Comparison of ENCODE assay signal across 27 mouse cellular contexts in the genomic region with DNA sequence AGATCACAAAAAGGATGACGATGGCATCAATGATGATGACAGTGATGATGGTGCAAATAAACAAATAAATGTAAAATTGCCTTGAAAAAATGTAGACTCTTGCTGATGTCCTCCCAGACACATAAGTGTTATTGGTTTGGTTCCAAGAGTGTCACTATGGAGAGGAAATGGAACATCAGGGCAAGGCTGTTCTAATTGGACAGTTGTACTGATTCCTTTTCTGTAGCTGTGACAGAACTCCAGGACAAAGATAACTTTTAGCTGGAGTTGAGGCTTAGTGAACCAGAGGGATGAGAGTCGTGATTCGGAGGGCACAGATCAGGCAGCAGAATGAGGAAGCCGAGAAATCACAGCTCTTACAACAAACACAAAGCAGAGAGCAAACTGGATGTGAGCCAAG.
DNase-seq lines count a peak whose midpoint lies in the region; ATAC-seq and TF ChIP-seq lines count a peak whose summit lies in the region.
"Had no signal": no experiment of that assay in that cellular context is flagged by ENCODE, and none has a peak within 500 bp of the region (broad histone marks: within the 10 kb centered on the region; RNA-seq: fewer than 3 reads in every experiment).

No protein-coding gene starts in this region.

- H3K4me3 ChIP-seq in heart, embryonic 12.5 days: no peak overlapping the region
- no peak overlapping the region for H3K4me3 ChIP-seq in heart, embryonic 11.5 days (ENCODE audit: low read depth, low read length)
- no peak overlapping the region for H3K4me3 ChIP-seq in lung, postnatal 0 days (ENCODE audit: low read depth, low read length)
- H3K4me3 ChIP-seq: embryonic facial prominence, embryonic 12.5 days; forebrain, embryonic 15.5 days; heart, adult 2 months; layer of hippocampus, adult 2 months; left cerebral cortex, adult 2 months; limb, embryonic 12.5 days; liver, embryonic 15.5 days; midbrain, embryonic 10.5 days; myocyte; neural tube, embryonic 12.5 days had no signal

- H3K4me1 ChIP-seq in heart, embryonic 12.5 days (replicated peaks): peaks cover 21% of the 10 kb centered on the region
- H3K4me1 ChIP-seq in heart, embryonic 11.5 days (ENCODE audit: control insufficient read depth, insufficient read depth, low read length): 0 out of 2 replicates have a peak, but pooled peaks cover 2% of the 10 kb centered on the region
- H3K4me1 ChIP-seq in lung, postnatal 0 days (ENCODE audit: insufficient read depth, low read depth, low read length): peaks cover 3% of the 10 kb centered on the region; the same call in 1 of the 2 replicates
- H3K4me1 ChIP-seq: midbrain, embryonic 10.5 days had no signal

- TF ChIP-seq EP300 in lung, postnatal 0 days (IDR thresholded peaks at IDR 0.05): no peak

- H3K36me3 ChIP-seq in heart, embryonic 12.5 days: no peaks in the 10 kb centered on the region
- H3K36me3 ChIP-seq in heart, embryonic 11.5 days (ENCODE audit: control insufficient read depth, insufficient read depth, low read length): no peaks in the 10 kb centered on the region
- H3K36me3 ChIP-seq in lung, postnatal 0 days (ENCODE audit: insufficient read depth, low read length): no peaks in the 10 kb centered on the region
- H3K36me3 ChIP-seq: embryonic facial prominence, embryonic 12.5 days; forebrain, embryonic 15.5 days; limb, embryonic 12.5 days; liver, embryonic 15.5 days; midbrain, embryonic 10.5 days; neural tube, embryonic 12.5 days had no signal

- peak; percentile 19 for DNase-seq in kidney, postnatal 10 days
- DNase-seq in kidney, adult 9 months: no peak
- peak; percentile 64 for DNase-seq in lung, postnatal 0 days (ENCODE audit: low spot score)
- DNase-seq in lung, adult 18-20 months: no peak
- DNase-seq in lung, postnatal 4 days: peak; percentile 29 to 32
- DNase-seq: adrenal gland, postnatal 14 days; cerebellum, adult 11 months; cerebellum, adult 9-10 months; embryo, embryonic 11 days; gastrocnemius, postnatal 25 days; heart, adult 2 months; heart, postnatal 10 days; right cerebral cortex, postnatal 4 days had no signal

- no peaks in the 10 kb centered on the region for H3K9me3 ChIP-seq in heart, embryonic 12.5 days (replicated peaks)
- H3K9me3 ChIP-seq in heart, embryonic 11.5 days (replicated peaks; ENCODE audit: control insufficient read depth, low read length): no peaks in the 10 kb centered on the region
- no peaks in the 10 kb centered on the region for H3K9me3 ChIP-seq in lung, postnatal 0 days (ENCODE audit: low read length)
- H3K9me3 ChIP-seq: embryonic facial prominence, embryonic 12.5 days; forebrain, embryonic 15.5 days; G1E; limb, embryonic 12.5 days; liver, embryonic 15.5 days; midbrain, embryonic 10.5 days; neural tube, embryonic 12.5 days had no signal

- no peak overlapping the region for H3K9ac ChIP-seq in heart, embryonic 12.5 days
- no peak overlapping the region for H3K9ac ChIP-seq in heart, embryonic 11.5 days (ENCODE audit: low read depth, low read length)
- H3K9ac ChIP-seq in lung, postnatal 0 days (replicated peaks; ENCODE audit: low read depth): no peak overlapping the region
- H3K9ac ChIP-seq: embryonic facial prominence, embryonic 12.5 days; forebrain, embryonic 15.5 days; limb, embryonic 12.5 days; liver, embryonic 15.5 days; neural tube, embryonic 12.5 days had no signal

- H3K27ac ChIP-seq in heart, embryonic 12.5 days (ENCODE audit: poor library complexity, severe bottlenecking): 0 out of 2 replicates have a peak overlapping the region, but pooled peaks have one; percentile 47
- H3K27ac ChIP-seq in heart, embryonic 11.5 days (ENCODE audit: low read depth, low read length): no peak overlapping the region
- no peak overlapping the region for H3K27ac ChIP-seq in lung, postnatal 0 days (ENCODE audit: low read length)
- H3K27ac ChIP-seq: embryonic facial prominence, embryonic 12.5 days; forebrain, embryonic 15.5 days; heart, adult 2 months; layer of hippocampus, adult 2 months; left cerebral cortex, adult 2 months; limb, embryonic 12.5 days; liver, embryonic 15.5 days; midbrain, embryonic 10.5 days; neural tube, embryonic 12.5 days; stomach, postnatal 0 days had no signal

- H3K27me3 ChIP-seq in heart, embryonic 12.5 days (replicated peaks): no peaks in the 10 kb centered on the region
- H3K27me3 ChIP-seq in heart, embryonic 11.5 days (ENCODE audit: control insufficient read depth, insufficient read depth, low read length): no peaks in the 10 kb centered on the region
- no peaks in the 10 kb centered on the region for H3K27me3 ChIP-seq in lung, postnatal 0 days (replicated peaks; ENCODE audit: insufficient read depth, low read length)
- H3K27me3 ChIP-seq: embryonic facial prominence, embryonic 12.5 days; forebrain, embryonic 15.5 days; limb, embryonic 12.5 days; liver, embryonic 15.5 days; neural tube, embryonic 12.5 days had no signal

- no peak overlapping the region for H3K4me2 ChIP-seq in heart, embryonic 12.5 days
- no peak overlapping the region for H3K4me2 ChIP-seq in heart, embryonic 11.5 days
- H3K4me2 ChIP-seq in lung, postnatal 0 days (replicated peaks; ENCODE audit: low read depth, low read length): no peak overlapping the region
- H3K4me2 ChIP-seq: embryonic facial prominence, embryonic 12.5 days; forebrain, embryonic 15.5 days; limb, embryonic 12.5 days; liver, embryonic 15.5 days; neural tube, embryonic 12.5 days had no signal

- WGBS in heart, embryonic 12.5 days: 66% methylated on average over 4 of the region's 4 CpGs
- WGBS in heart, embryonic 11.5 days (ENCODE audit: insufficient replicate concordance): 61% methylated on average over 4 of the region's 4 CpGs
- WGBS in lung, postnatal 0 days: 23% methylated on average over 4 of the region's 4 CpGs

- TF ChIP-seq CTCF in lung, postnatal 0 days (IDR thresholded peaks at IDR 0.05): no peak

- 0 out of 2 replicates have a peak, but pooled peaks have one; percentile 15 for ATAC-seq in heart, embryonic 12.5 days (ENCODE audit: insufficient number of reproducible peaks, low FRiP score)
- no peak for ATAC-seq in heart, embryonic 11.5 days (replicated peaks; ENCODE audit: insufficient number of reproducible peaks, low FRiP score, low TSS enrichment)
- peak; percentile 77 for ATAC-seq in lung, postnatal 0 days
- ATAC-seq: forebrain, embryonic 15.5 days; hindbrain, embryonic 16.5 days had no signal

Comparison
In these comparisons a context has a peak if more than half of its experiments do, and no peak if none do; other contexts are left out.
1. DNase-seq: peak in kidney, postnatal 10 days (single experiment), lung, postnatal 0 days (single experiment) and lung, postnatal 4 days (2 of 2); none in kidney, adult 9 months (single experiment) and lung, adult 18-20 months (0 of 2).